Mouse (Mus musculus) cerebral cortex, adult 2 months (tissue): ENCODE measurements around the gene Magi1.

Experiments
- WGBS: fragments of 180-500 bp; shearing (Covaris S2); methylation state at CpG from one replicate; pipeline ENCODE4 v1.1.7; 2018; 5-methylcytosine and 5-hydroxymethylcytosine counted together

Magi1 gene

DNA sequence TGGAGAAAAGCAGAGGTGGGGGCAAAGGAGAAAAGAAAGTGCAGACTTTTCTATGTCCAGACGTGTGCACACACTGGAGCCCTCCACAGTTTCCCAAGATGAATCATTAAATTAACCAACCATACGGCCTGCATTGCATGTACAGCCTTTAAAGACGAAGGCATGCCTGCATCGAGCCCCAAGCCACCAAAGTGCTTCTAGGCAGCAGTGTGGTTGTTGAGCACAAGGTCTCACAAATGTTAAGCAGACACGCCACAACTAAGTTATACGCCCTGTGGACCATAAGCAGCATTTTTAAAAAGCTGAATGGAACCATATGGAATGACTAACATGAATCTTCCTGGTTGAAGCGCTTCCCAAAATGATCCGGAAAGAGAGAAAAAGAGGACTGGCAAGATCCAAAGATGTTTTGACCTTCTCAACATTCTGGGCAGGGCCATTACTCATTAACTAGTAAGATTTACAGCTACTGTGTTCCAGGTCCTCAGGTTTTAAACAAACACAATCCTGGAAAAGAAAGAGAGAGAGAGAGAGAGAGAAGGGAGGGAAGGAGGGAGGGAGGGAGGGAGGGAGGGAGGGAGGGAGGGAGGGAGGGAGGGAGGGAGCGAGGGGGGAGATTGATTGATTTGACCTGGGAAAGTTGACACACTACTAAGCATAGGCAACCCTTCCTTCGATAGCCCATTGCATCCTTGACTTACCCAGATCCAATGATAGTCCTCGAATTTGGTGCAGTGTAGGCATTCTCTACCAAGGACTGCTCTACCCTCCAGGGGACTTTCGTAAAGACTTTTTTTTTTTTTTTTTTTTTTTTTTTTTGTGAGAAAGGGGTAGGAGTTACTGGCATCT is 26.5 kb downstream of the Magi1 start:
- 86% methylated on average over 12 of the region's 12 CpGs for WGBS

DNA sequence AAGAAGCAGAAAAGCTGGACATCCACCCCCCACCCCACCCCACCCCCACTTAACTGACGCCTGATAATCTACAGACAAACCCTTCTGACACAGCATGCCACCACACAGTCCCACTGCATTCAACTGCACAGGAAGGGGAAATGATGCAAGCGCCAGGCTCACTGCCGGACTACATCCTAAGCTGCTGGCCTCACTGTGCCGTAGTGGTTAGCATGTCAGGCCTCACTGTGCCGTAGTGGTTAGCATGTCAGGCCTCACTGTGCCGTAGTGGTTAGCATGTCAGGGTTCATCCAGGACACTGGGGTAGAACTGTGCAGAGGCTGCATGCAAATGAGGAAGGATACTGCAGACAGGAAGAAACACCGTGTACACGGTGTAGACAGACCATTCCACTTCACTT is 29.8 kb downstream of the Magi1 start:
- 74% methylated on average over 8 of the region's 8 CpGs for WGBS

DNA sequence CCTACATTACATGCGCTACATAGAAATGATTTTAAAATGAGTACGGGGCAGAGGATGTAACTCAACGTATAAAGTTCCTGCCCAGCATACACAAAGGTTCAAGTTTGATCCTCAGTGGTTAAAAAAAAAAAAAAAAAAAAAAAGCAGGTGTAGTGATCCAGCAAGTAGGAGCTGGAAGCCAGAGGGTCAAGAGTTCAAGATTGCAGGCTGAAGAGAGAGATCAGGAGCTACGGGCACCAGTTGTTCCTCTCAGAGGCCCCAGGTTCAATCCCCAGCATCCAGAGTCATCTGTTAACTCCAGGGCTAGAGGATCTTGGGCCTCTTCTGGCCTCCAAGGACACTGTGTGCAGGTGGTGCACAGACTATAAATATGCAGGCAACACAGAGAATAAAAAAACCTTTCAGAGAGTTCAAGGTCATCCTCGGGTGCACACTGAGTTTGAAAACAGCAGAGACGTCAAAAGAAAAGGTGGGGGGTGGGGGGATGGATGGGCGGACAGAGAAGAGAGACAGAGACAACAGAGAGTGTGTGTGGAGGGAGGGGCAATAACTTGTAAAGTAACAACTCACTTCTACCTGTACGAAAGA is 32.3 kb downstream of the Magi1 start:
- WGBS: 92% methylated on average over 8 of the region's 8 CpGs

DNA sequence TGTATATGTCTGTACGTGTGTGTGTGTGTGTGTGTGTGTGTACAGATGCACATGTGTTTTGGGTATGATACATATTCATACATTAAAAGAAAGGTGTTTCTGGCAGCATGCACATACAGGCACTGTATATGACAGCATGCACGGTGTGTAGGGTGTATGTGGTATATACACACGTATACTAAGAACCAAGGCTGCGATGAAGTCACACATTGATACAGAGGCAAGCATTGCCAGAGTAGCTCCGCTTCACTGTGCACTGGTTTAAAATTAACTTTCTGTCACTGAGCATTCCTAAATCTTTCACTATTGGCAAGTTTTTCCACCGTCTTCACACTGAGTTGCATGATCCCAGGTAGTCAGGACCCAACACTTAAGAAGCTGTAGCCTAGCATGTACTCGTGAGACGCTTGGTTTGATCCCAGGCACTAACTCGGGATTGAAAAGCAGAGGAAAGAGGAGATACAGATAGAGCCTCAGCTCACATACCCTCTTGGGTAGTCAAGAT is 34.4 kb downstream of the Magi1 start:
- WGBS: 77% methylated on average over 9 of the region's 9 CpGs

DNA sequence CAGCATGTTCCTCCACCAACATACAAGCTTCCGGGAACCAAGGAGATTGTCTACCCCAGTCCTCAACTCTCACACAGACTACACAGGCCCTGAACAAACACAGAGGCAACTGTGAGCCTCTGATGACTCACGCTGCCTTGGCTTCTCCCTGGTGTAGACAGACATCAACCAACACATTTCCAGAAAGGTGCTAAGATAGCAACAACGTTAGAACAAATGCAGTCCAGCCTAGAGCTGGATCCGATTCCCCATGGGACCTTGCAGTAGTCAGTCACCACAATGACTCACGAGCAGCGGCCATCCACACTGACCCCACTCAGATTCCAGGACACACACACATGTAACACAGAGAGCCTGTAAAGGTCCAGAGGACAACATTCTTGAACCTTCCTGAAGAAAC is 42.5 kb downstream of the Magi1 start:
- WGBS: 60% methylated on average over 6 of the region's 6 CpGs

DNA sequence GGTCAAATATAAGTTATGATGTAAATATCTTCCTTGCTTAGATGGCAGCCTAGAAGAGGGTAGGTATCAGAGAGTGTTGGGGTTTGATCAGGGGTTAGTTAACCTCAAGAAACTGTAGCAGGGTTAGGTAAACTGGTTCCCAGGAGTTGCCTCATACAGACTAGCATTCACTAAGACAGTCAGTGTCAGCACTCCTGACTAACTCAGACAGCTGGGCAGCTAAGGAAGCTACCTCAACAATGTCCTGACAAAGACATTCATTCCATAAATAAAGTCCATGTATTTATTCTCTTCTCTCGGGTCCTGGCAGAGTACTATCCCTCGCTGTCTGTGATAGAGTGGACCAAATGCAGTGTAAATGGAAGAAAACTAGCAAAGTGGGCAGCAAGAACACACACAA is 45.1 kb downstream of the Magi1 start:
- 73% methylated on average over 2 of the region's 2 CpGs for WGBS

DNA sequence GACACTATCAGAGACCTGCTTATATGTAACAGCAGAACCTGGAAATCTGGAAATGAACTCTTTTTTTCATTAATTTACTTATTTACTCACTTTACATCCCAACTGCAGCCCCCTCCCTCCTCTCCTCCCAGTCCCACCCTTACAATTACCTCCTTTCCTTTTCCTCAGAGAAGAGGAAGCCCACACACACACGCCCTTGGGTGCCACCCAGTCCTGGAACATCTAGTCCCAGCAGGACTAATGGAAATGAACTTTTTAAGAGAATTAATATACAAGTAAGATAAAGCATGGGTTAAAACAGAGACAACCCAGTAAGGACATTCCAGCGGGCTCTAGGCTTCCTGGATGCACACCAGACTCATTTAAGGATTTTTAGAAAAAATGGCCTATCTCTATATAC is 46.8 kb downstream of the Magi1 start:
- WGBS: 75% methylated on average over 2 of the region's 2 CpGs

DNA sequence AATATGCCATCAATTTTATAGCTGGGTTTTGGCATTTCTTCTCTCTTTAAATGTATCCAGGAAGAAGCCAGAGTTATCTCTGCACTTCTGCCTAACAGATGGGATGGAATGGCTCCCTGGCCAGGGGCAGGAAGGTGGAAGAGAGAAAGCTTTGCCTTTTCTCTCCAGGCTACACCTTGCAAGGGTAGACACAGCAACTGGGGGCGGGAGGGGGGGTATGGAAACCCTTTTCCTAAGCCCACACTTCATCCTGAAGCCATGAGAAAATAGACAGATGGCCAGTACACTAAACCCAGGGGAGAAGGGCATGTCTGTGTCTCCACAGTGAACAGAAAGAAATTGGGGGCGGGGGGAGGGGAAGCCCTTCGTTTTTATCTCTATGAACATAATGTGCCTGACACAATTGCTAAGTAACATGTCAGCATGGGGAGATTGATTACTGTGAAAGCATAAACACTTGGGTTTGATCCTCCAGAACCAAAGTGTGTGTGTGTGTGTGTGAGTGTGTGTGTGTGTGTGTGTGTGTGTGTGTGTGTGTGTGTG is 51.4 kb downstream of the Magi1 start:
- WGBS: 74% methylated on average over 3 of the region's 3 CpGs

DNA sequence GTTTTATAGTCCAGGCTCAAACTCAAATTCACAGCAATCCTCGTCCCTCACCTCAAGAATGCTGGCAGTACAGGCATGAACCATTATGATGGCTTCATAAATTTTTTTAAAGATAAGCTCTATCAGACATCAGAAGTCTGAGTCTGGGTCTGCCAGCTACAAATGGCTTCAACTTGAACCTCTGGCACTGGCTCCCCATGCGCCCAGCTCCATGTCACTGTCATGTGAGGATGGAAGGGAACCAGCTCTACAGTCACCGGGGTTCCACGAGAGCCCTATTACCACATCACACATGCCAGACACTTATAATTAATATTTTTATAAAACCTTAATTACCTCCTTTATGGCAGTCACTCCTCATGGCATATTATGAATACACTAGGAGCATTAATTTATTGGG is 51.9 kb downstream of the Magi1 start:
- 91% methylated on average over 4 of the region's 4 CpGs for WGBS

DNA sequence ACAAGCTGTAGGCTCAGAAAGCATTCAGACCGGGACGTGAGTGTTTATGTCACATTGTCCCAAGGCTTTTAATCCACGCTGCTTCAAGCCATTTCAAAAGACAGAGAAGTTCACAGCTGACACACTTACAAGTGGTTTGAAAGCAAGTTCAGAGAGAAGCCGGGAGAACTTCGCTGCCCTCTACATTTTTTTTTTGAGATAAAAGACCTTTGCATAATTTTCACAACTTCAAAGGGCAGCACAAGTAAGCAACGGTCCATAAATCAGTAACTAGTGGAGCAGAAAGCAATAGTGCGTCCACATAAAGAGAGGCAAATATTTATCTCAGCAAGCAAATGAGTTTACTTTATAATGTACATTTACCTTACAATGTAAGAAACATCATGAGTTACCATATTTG is 52.4 kb downstream of the Magi1 start:
- WGBS: 62% methylated on average over 7 of the region's 7 CpGs

DNA sequence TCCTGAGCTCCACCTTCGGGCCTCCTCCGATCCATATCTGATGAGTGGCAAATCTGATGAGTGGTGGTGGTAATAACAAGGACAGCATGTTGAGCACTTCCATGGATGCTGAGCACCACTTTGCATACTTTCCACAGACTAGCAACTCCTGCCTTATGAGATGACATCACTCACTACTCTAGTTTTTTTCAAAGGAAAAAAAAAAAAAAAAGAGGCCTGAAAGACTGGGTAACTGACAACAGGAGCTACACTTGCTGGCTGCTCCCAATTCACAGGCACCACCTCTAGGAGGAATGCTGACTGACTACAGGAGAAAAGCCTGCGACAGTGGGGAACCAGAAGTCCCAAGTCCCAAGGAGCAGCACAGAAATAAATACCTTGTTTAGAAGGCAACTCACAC is 52.8 kb downstream of the Magi1 start:
- 73% methylated on average over 3 of the region's 3 CpGs for WGBS

DNA sequence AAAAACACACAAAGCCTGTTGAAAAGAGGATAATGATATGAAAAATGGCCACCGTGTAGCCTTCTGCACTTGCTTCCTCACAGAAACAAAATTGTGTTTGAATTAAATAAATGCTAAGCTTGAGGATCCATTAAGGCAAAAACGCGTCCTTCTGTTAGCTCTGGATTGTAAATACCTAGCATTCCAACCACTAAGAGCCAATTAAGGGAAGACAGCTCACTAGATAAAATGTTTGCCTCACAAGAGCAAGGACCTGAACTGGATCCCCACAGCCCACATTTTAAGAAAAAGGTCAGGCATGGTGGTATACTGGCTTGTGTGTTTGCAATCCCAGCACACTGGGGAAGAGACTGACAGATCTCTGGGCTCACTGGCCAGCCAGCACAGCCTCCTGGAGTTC is 53.6 kb downstream of the Magi1 start:
- WGBS: 80% methylated on average over 3 of the region's 3 CpGs

DNA sequence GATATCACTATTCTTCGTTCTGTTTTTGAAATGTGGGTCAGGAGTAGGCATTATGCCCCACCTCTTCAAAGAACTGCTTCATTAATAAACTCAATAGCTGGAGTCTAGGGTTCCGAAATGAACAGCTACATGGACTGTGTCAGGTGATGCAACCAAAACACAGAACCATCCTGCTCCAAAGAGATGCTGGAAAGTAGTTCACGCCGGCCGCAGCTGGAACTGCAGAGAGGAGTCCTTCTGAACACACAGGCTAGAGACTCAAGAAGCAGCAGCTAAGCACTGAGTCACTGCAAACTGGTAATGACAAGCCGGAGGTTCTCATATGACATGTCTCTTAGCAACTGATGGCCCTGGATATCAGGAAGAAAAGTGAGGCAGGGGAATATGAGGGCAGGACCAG is 57.5 kb downstream of the Magi1 start:
- WGBS: 33% methylated on average over 6 of the region's 6 CpGs

DNA sequence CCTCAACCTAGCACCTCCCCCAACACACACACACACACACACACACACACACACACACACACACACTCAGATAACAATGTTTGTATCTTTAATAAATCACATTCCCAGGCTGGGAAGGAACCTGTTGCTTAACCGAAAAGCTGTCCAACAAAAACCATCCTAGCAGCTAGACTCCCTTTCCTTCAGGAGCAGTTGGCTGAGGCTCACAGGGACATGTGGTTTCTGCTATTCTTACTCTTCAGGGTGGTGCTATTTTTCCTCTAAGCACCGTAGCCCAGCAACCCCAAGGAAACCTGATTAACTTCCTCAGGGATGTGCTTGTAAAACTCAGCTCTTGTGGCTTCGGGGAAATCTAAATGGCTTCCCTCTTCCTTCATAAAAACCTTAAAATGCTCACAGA is 57.9 kb downstream of the Magi1 start:
- 17% methylated on average over 3 of the region's 3 CpGs for WGBS

DNA sequence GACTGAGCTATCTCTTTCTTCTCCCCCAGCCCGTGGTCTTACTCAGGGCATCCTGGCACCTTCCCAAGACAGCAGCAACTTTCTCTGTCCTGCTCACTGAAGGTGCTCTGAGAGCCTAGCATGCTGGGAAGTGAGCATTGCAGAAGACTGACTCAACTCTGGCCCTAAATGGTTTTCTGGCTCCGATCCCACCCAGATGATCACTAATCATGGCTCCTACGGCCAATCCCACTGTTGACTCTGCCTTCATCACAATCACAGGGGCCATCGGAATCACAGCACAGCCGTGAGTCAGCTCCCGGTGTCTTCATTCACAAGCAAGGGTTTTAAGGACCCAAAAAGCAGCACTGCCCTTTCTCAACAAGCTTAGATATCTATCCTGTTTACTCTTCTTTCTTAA is 58.6 kb downstream of the Magi1 start:
- WGBS: 47% methylated on average over 6 of the region's 6 CpGs

DNA sequence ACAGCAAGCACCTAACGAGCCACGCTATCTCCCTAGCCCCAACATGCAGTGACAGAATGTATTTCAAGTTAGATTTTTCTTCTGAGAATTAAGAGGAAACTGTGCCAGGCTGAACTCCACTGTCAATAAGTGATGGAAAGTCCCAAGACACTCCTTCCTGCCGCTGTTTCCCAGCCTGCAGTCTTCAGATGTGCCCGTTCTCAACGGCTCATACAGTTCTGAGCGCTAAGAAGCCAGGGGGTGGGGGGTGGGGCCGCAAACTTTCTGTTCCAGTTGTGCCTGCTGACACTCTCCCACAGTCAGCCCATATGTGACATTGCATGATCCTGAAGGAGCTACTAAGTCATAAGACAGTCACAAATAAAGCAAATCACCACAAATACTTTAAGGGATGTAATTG is 61.5 kb downstream of the Magi1 start:
- WGBS: 68% methylated on average over 7 of the region's 7 CpGs

DNA sequence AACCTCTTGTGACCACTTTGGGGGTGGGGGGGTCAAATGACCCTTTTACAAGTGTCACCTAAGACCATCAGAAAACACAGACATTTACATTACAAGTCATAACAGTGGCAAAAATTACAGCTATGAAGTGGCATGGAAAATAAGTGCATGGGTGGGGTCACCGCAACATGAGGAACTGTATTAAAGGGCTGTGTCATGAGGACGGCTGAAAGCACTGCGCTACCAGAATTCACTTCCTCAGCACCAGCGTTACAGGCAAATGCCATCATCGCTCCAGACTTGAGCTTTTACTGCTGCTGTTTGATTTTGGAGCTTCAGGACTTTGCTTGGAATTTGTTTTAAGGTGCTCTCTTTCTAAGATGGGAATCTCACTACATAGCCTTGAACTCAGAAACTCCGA is 62.0 kb downstream of the Magi1 start:
- 94% methylated on average over 6 of the region's 6 CpGs for WGBS

DNA sequence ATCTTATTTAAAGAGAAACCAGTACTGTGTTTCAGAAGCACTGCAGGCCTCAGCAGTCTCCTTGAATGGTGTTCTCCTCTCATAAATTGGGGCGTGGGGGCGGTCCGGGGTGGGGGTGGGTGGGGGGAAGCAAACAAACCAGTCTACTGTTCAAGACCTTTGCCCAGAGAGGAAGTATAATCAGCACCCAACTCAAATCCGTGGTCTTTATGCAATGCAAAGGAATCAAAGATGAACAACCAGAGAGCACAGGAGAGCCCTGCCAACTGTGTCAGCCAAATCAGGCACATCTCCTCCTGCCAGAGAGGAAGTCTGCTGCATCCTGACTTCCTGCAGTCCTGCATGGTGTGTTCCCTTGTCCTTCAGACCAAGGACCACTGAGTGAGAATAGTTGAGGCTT is 65.6 kb downstream of the Magi1 start:
- 61% methylated on average over 4 of the region's 4 CpGs for whole genome bisulfite sequencing

DNA sequence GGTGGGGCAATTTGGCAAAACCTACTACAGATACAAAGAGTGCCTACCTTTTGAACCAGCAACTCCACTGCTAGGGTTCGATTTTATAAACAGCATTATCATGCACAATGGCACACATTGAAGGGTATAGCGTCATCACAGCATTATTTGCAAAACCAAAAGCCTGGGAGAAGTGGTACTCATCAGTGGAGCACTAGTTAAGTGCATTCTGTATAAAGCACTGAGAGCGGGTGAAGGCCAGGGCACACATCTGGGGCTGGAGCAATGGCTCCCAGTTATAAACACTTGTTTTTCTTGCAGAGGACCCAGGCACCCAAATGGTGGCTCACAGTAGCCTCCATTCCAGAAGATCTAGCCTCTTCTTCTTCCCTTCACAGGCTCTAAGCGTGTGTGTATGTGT is 67.9 kb downstream of the Magi1 start:
- 95% methylated on average over 4 of the region's 4 CpGs for WGBS

DNA sequence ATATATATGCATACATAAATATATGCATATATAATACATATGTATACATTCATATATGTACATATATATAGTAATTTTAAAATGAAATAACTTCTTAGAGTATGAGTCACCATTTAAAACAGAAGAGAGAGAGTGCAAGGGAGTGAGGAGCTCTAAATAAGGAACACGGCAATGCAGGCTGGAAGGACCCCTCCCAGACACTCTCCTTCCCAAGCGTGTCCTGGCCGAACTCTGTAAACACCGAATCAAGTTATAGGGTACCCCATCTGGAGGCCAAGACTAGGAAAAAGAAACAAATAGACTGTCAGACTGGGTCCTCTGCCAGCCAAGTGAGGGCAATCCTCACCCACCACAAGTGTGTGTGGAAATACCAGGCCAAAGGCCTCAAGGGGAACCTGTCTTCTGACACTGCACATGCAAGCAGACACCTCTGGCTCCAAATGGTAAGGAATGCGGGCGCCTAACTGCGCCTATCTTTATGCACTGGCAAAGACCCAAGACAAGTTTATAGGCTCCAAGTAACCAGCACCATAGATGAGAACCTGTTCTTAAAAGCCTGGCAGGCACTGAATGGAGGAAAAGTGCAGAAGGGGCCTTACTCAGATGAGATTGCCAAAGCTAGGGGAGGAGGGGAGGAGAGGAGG is 68.7 kb downstream of the Magi1 start:
- WGBS: 53% methylated on average over 7 of the region's 7 CpGs

DNA sequence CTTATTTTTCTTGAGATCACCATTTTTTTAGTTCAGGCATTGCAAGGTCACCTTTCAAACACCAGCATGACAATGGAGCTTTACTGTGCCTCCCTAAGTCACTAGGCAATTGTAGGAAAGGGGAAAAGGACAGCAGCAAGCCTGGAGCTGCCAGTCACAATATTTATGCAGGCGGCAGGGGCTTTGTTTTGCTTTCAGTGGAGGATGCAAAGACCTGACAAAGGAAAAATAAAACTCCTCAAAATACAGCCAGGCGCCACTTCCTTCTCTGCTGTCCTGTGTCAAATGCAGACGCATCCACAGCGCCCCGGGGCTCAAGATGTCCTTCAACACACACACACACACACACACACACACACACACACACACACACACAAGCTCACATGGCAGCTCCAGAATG is 77.8 kb downstream of the Magi1 start:
- 67% methylated on average over 5 of the region's 5 CpGs for WGBS

DNA sequence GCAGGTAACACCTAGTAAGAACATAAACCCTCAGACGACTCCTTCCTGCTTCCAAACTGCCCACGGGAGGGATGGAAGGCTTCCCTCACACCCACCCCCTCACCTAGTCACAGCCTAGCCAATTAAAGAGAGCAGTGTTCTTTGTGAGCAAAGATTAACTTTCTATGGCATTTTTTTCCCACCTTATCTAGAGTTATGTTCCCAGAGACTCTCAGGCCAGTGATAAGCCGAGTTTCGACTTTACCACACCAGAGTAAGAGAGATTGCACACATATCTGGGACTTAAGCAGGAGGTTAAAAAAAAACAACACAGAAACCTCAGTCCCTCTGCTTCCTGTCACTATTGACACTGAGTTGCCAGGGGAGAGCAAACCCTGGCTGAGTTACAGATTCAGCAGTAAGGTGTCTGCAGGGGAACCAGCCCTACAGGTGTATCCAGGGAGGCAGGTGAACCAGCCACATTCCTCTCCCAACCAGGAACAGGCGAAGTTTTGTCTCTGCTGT is 80.0 kb downstream of the Magi1 start:
- WGBS: 58% methylated on average over 5 of the region's 5 CpGs
